Mouse (Mus musculus): ENCODE results near the gene Igfbp5. TPM values are rescaled to one million over a fixed set of nuclear protein-coding genes. Genes with fewer than 3 reads are reported as not detected.

Gene Igfbp5
- total RNA-seq (2021), result 100 to 1,000 TPM in 1 of 2 experiments, 10 to 100 TPM in 1; 85.9 to 120 TPM
- long read RNA-seq, experiment 1, full-length matches to known transcripts, result 2 of 20 reads
- long read RNA-seq, experiment 1, partial matches to known transcripts, result 0 of 20 reads
- long read RNA-seq, experiment 1, other reads (novel, unspliced or antisense), result 18 of 20 reads
- long read RNA-seq, experiment 2, full-length matches to known transcripts, result 9 of 31 reads
- long read RNA-seq, experiment 2, partial matches to known transcripts, result 0 of 31 reads
- long read RNA-seq, experiment 2, other reads (novel, unspliced or antisense), result 22 of 31 reads

DNA sequence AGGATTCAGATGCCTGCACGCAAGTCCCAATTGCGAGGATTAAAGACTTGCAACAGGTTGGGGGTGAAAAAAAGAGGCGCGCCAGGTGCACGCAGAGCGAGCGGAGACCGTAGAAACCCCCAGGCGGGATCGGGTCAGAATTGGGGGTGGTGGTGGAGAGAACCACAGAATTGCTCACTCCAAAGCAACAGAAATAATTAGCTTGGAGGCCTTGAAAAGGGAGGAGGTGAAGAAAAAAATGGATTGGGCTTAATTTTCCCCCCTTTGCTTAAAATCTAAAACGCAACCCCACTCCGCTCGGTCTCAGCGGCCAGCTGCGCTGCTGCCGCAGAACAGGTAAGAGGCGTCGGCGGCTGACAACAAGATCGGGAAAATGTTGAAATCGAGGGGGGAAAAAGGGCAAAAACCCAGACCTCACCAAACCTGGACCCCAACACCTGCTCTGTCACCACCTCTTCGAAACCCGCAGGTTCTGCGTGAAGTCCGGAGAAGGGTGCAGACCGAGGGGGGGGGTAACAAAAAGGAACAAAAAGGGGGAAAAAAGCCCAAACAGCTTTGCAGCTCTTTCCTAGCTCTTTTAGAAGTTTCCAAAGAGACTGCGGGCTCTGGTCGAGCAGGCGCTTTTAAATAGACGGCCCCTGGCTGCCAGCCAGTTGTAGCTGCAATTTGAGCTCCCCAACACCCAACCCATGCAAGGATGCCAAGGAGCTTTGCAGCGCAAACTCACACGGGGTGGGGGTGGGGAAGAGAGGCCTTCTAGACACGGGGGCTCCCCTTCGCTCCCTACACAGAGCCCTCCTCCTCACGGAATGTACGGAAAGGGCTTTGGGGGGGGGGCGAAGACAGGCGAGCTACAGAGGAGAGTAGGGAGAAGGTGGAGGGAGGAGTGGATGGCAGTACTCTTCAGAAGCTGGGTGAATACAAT, at the start of gene Igfbp5:
TSS of gene Igfbp5 (minus strand) at position 598 of the 925 bp plus-strand sequence.
- DNase-seq, result peak; percentile 90

GRCm38 (mm10) chr1:72914815-72915214, 40.1 kb upstream of the Igfbp5 start:
- no peak for DNase-seq

- peak; percentile 68 for DNase-seq
These were observed 38.4 kb upstream of the Igfbp5 start for GRCm38 (mm10) chr1:72913073-72913472.

DNA sequence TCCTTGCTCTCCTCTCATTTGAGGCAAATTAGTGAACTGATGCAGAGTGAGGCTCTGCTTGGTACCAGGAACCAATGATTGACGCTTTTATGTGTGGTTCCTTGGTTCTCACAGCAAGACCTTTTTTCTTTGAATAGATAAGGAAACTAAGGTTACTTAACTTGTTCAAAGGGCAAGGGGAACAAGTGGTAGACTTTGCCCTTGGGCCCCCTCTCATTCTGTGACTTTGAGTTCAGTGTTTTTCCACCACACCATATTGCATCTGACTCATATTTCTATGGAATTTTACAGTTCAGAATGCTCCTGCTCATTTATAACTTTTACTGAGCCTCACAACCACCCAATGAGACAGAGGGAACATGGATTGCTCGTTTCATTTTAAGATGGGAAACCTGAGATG, 21.1 kb upstream of the Igfbp5 start:
- DNase-seq, result no peak

DNA sequence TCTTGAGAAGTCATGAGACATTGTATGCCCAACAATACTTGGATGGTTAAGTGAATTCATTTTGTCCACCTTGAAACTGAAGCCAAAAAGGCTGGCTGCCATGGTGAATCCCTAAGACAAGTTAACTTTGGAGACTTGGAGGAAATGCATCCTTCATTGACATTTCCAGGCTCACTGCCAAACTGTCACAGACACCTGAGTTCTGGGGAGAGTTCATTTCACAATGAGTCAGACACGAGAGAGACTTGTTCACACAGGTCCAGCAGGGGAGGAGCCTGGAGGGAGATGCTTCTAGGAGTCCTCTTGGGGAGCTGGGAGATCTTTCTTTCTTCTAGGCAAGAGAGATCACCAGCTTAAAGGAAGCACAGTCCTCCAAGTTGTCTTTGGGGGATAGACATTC, 13.2 kb upstream of the Igfbp5 start:
- no peak for DNase-seq

GRCm38 (mm10) chr1:72885819-72886169, 11.1 kb upstream of the Igfbp5 start:
- no peak for DNase-seq

DNA sequence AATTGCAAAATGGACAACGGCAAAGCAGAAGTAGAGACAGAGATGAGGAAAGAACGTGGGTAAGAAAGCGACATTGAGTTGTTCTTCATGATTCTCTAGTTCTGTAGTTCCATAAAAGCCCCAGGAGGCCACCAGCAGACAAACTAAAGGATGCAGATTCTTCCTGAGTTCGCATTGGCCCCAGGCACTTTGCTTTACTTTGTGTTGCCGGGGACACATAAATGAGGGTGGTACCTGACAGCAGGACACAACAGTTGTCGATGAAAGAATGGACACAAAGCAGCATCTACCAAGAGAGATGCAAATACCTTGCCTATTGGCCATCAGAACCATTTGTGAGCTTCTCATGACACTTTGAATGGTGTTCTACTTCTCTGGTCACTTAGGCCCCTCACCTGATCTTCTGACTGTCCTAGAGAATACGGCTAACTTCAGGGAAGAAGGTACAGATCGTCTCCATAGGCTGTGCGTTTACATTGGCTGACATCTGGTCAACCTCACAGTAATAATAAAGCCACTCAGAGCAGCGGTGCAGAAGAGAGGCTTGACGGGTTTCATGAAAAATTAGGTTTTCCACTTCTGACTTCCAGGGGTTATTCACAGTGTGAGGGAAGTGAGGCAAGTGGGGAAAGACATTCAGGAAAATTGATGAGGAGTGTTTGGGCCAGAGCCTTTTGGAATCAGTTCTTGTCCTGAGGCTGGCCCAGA, 10.6 kb upstream of the Igfbp5 start:
- DNase-seq, result no peak

DNA sequence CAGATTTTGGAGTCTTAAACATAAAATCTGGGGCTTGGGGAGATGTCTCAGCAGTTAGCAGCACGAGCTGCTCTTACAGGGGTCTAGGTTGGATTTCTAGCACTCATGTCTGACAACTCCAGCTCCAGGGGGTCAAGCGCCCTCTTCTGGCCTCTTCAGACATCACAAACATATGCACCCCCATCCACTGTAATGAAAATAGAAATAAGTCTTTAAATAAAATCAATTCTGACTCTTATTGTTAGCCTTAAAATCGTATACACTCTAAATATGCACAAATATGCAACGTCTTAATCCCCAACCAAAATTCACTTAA, 4.6 kb upstream of the Igfbp5 start:
- peak; percentile 23 for DNase-seq

GRCm38 (mm10) chr1:72878473-72879318, 4.0 kb upstream of the Igfbp5 start:
- no peak for DNase-seq

GRCm38 (mm10) chr1:72877892-72878291, 3.2 kb upstream of the Igfbp5 start:
- DNase-seq, result peak; percentile 53

- DNase-seq, result no peak
These were observed 1.4 kb upstream of the Igfbp5 start for GRCm38 (mm10) chr1:72876111-72876510.

GRCm38 (mm10) chr1:72875708-72876107, 1.0 kb upstream of the Igfbp5 start:
- DNase-seq, result no peak

DNA sequence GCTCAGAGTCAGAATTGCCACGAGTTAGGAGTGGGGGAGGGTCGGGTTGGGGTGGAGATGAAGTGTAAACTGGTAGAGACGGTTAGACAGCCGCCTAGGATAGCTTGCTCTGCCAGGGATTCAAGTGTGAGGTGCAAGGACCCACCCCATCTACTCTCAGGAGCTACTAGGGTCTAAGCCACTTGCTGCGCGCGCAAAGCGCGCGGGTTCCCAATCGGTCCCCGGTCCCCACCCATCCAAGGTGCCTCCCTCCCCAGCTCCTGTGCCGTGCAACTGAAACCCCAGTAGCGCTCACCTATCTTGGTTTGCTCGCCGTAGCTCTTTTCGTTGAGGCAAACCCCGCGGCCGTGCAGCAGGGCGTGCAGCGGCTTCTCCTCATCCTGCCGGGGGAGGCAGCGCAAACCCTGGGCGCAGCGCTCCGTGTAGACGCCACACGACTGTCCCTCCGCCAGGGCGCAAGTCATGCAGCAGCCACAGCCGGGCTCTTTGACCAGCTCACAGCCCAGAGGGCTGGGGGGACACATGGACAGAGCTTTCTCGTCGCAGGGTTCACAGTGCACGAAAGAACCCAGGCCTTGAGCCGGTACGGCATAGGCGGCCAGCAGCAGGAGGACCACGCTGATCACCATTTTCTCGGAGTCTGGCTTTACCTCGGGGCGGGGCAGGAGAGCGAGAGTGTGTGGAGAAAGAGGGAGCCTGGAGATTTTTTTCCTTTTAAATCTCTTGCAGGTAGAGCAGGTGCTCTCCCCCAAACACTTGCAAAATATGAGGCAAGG, 985 bp downstream of the Igfbp5 start:
- DNase-seq, result peak; percentile 66

DNA sequence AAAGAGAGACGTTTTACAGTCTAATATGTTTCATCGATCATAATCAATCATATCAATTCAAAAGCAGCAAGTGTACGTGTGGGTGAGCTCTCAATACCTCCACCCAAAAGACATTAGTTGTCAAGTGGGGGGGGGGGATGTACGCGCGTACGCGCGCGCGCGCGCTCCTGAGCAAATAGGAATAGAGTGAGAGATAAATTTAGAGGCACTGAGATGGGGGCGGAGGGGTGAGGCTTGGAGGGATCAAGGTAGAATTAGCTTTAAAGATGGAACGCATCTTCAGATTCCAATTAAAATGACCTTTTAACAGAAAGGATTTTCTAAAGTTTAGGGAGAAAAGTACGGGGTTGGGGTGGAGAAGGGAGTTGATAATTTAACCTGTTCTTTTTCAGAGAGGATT, 1.6 kb downstream of the Igfbp5 start:
- DNase-seq, result no peak

DNA sequence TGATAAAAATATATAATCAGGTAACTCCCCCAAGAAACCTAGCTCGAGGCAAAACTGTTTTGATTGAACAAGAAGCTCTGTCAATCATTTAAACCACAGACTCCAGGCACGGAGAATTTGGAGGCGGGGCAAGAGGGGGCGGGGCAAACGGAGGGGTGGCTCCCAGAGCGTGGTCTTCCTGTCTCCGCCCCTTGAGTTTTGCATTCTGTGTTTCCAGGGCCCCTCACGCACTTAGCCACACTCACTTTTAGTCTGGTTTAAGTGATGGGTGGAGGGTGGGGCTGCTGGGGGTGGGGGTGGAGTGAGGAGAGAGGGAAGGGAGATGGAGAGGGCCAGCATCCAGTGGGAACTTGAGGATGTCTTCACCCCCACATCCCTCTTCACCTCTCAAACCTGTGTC, 2.2 kb downstream of the Igfbp5 start:
- peak; percentile 77 for DNase-seq

GRCm38 (mm10) chr1:72871697-72872411, 2.8 kb downstream of the Igfbp5 start:
- DNase-seq, result peak; percentile 37

DNA sequence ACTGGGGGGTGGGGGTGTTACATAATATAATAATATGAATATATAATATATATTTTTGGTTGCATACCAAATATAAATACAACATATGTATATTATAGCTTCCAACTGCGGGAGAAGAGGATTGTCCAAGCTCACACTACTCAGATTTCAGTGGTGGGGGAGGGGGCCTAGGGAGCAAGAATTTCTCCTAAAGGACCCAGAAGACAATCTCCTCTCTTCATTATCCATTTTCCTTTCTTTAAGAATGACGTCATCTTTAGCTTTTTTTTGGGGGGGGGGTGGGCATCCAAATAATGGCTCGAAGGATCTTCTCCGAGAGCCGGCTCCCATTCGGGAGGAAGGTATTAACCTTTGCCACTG, 3.4 kb downstream of the Igfbp5 start:
- DNase-seq, result no peak

DNA sequence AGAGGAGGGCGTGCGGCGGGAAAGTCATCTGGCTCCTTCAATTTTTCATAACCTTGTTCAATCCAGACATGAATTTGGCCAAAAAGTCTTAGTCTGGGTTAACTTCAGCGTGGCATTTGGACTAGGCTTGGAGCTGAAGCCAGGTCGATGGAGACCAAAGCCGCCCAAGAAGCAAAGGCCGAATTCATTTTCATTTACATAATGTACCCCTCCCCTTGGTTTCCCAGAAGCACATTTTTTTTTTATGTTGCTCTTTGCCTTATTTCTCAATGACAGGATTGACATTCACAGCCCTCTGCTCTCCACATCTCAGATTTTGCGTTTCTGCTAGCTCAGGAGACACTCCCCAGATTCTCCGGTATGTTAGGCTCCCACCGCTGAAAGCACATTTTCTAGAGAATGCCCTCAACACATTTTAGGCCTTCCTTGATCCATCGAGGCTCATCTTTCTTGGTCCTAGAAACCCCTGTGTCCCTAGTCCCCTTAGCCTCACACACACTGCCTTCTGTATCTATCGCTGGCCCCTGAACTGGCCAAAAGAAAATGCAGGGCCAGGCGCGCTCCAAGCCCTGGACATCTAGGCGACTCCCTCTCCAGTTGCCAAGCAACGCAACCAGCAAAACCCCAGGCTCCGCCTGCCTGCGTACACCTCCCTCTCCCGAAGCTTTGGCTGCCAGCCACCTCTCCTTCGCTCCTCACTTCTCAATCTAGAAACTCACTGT, 3.9 kb downstream of the Igfbp5 start:
- peak; percentile 90 for DNase-seq

DNA sequence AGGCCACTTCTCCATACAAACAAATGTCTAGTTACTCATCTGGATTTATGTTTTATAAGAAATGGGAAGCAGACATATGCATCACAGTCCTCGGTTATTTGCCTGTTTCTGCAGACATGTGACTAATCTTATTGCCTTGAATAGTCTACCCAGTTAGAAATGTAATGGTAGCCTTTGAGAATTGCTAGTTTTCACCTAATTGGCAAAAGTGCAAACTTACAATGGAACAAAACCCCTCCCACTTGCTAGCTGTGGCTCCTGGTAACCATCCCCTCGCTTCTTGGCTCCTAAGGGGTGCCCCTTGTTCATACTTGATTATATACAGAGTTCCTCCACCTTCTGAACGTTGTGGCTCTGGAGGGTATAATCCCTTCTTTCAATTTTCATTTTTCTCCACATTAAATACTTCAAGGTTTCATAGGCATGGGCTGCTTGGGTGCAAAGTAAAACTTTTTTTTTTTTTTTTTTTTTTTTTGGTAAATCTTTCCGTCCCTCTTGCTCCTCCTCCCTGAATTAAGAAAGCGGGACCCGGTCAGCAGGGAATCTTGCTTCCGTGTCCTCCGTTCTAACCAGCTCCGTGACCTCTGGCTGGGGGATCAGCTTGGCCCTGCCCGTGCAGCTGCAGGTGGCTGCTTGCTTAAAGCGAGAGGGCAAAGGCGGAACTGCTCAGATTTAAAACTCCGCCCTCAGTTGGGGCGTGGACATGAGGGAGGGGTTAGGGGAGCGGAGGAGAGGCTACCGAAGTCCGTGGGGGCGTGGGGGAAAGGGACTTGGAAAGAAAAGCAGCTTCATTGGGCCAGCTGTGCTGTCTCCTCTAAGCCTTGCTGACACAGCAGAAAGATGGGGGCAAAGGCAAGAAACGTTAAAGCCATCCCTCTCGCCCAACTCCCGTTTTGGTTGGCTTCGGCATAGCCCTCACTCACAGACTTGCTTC, 4.7 kb downstream of the Igfbp5 start:
- peak; percentile 88 for DNase-seq

Measured in adrenal gland, postnatal 10 days (tissue).